Mouse (Mus musculus) heart, embryonic 11.5 days (tissue): ENCODE measurements around the gene Slc5a4b. TPM values are rescaled to one million over a fixed set of nuclear protein-coding genes. Genes with fewer than 3 reads are reported as not detected.
A peak's percentile ranks its signal among the peaks of the same experiment; 100 is the strongest.

Experiments used
- ATAC-seq: fragments of 200-750 bp; cut with Nextera tagmentation; replicated peaks from 2 replicates; pipeline ENCODE4 v1.8.0; 2017; ENCODE audit warnings: moderate library complexity; ENCODE audit not compliant: insufficient number of reproducible peaks, low FRiP score, low TSS enrichment
- H3K27ac ChIP-seq: fragments of 300-500 bp; sonication (generic); 2 replicates; pipeline ENCODE4 v1.5.1; 2014; ENCODE audit warnings: mild to moderate bottlenecking, low read depth, low read length
- H3K27me3 ChIP-seq: fragments of 300-500 bp; sonication (generic); 2 replicates; pipeline ENCODE4 v1.6.1; 2014; ENCODE audit warnings: mild to moderate bottlenecking, low read length, mixed read lengths; ENCODE audit not compliant: control insufficient read depth, insufficient read depth
- H3K36me3 ChIP-seq: fragments of 300-500 bp; sonication (generic); 2 replicates; pipeline ENCODE4 v1.6.1; 2014; ENCODE audit warnings: mild to moderate bottlenecking, low read length, moderate library complexity, mixed read lengths; ENCODE audit not compliant: control insufficient read depth, insufficient read depth
- H3K4me1 ChIP-seq: fragments of 300-500 bp; sonication (generic); 2 replicates; pipeline ENCODE4 v1.6.1; 2014; ENCODE audit warnings: low read length; ENCODE audit not compliant: control insufficient read depth, insufficient read depth
- H3K4me2 ChIP-seq: fragments of 300-500 bp; sonication (generic); 2 replicates; pipeline ENCODE4 v1.6.1; 2014; ENCODE audit warnings: mild to moderate bottlenecking, moderate library complexity
- H3K4me3 ChIP-seq: fragments of 300-500 bp; sonication (generic); 2 replicates; pipeline ENCODE4 v1.5.1; 2014; ENCODE audit warnings: low read depth, low read length
- H3K9ac ChIP-seq: fragments of 300-500 bp; sonication (generic); 2 replicates; pipeline ENCODE4 v1.6.1; 2014; ENCODE audit warnings: mild to moderate bottlenecking, low read depth, low read length, moderate library complexity
- H3K9me3 ChIP-seq: fragments of 300-500 bp; sonication (generic); replicated peaks from 2 replicates; pipeline ENCODE4 v1.6.1; 2016; ENCODE audit warnings: low read length; ENCODE audit not compliant: control insufficient read depth
- WGBS: fragments of 180-500 bp; shearing (Covaris S2); extraction: QIAGEN DNeasy Blood & Tissue Kit; methylation state at CpG from one replicate; pipeline ENCODE4 v1.1.7; 2014; ENCODE audit not compliant: insufficient replicate concordance; 5-methylcytosine and 5-hydroxymethylcytosine counted together
- polyA plus RNA-seq: library from polyadenylated mRNA; unstranded; fragments of >200 nt; fragmentation: Nextera tagmentation; extraction: Ambion mirVana; gene quantifications from 2 replicates; pipeline ENCODE4 v1.2.1, GENCODE M21; 2014

Slc5a4b gene
- polyA plus RNA-seq, 1 experiment from 2014 or later, result not detected

DNA sequence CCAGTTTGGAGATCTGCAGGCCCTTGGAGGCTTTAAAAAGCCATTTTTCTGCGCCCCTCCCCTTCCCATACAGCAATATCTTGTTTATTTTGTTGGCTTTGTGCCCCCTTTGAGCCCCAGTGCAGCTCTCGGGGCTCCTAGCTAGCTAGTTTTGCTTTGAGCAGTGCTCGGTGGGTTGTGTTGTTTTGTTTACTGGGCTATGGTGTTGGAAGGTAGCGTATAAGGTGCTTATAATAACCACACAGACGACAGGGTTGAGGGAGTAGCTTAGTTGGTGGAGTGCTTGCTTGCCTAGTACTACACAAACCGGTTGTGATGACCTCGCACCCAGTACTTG lies 77.7 kb downstream of the Slc5a4b start:
- Histone ChIP-seq H3K4me3 (peak overlapping the region; percentile 93), H3K9me3 (no peaks in the 10 kb centered on the region), H3K36me3 (peaks cover 8% of the 10 kb centered on the region; the same call in 1 of the 2 replicates), H3K9ac (peak overlapping the region; percentile 98), H3K4me1 (0 out of 2 replicates have a peak, but pooled peaks cover 4% of the 10 kb centered on the region), H3K4me2 (peak overlapping the region; percentile 87), H3K27me3 (no peaks in the 10 kb centered on the region), H3K27ac (peak overlapping the region; percentile 75; the same call in 1 of the 2 replicates)
- 11% methylated on average over 7 of the region's 7 CpGs for WGBS
- ATAC-seq, result no peak

DNA sequence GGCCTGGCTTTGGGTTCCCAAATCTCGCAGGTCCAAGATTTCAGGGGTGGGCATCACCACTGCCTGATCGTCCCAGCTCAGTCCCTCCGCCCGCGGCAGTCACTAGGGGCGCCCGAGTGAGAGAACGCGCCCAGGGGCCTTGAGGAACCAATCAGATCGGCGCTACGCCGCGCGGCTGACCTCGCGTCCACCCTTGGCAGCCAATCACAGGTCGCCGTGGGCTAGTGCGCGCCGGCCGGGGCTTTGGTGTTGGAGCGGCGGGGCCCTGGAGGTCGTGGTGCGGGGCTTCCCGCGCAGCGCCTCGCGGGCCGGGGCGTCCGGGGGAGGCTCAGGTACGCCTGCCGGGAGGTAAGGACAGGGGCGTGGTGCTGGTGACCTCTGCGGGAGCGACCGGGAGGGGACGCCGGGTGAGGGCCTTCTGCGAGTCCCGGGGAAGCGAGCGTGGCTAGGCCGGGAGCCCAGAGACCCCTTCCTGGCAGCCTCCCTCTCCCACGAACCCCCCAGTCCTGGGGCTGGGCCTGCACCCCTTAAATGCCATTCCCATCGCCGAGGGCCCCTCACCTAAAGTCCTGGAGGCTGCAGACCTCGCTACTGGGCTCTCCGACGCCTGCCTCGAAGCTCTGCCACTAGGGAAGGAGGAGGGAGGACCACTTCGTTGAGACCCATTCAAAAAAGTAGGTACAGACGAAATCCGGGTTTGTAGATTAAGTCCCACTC lies 78.2 kb downstream of the Slc5a4b start, which contains the start of gene Zfp280b:
Zfp280b (plus strand) TSS at position 249 of the 717 bp plus-strand sequence.
- ATAC-seq, result peak; percentile 97
- H3K27me3 ChIP-seq, result no peaks in the 10 kb centered on the region
- WGBS, result under 1% methylated on average over 51 of the region's 58 CpGs
- peak within 1 kb of the TSS; percentile 98 for H3K9ac ChIP-seq
- H3K4me2 ChIP-seq, result peak within 1 kb of the TSS; percentile 87
- H3K4me1 ChIP-seq, result 0 out of 2 replicates have a peak, but pooled peaks cover 4% of the 10 kb centered on the region
- peak within 1 kb of the TSS; percentile 93 for H3K4me3 ChIP-seq
- H3K9me3 ChIP-seq, result no peaks in the 10 kb centered on the region
- H3K27ac ChIP-seq, result peak within 1 kb of the TSS; percentile 75
- H3K36me3 ChIP-seq, result peaks cover 6% of the 10 kb centered on the region; the same call in 1 of the 2 replicates

DNA sequence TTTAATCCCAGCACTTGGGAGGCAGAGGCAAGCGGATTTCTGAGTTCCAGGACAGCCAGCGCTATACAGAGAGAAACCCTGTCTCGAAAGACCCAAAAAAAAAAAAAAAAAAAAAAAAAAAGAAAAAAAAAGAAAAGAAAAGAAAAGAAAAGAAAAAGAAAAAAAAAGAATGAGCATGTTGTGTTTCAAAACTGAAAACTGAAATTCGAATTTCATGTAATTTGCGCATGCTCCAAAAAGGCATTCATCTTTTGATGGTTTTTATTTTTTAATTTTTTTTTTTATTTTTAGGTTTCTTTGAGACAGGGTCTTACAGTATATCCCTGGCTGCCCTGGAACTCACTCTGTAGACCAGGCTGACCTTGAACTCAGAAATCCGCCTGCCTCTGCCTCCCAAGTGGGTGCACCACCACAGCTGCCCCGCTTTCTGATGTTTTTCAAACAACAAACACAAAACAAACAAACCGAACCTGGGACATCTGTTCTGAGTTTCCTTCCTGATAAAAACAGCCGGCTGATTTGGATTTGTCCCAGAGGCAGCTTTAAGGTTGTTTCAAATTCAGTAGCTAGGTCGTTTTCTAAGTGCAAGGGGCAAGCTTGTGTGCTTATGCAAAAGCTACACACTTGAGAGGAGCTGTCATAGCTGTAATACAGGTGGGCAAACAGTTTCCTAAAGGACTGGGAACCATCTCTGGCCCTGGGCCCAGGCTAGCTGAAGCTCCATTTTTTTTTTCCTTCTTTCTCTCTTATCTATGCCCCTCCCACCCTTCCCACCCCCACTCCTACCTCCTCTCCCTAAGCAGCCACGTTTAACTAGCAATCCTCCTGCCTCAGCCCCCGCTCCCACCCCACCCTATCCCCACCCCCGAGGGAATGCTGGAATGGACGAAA lies 79.0 kb downstream of the Slc5a4b start:
- Histone ChIP-seq H3K4me3 (peak overlapping the region; percentile 93), H3K9ac (peak overlapping the region; percentile 98), H3K27me3 (no peaks in the 10 kb centered on the region), H3K4me1 (0 out of 2 replicates have a peak, but pooled peaks cover 4% of the 10 kb centered on the region), H3K9me3 (no peaks in the 10 kb centered on the region), H3K4me2 (peak overlapping the region; percentile 87), H3K27ac (peak overlapping the region; percentile 75), H3K36me3 (0 out of 2 replicates have a peak, but pooled peaks cover 4% of the 10 kb centered on the region)
- ATAC-seq, result peak; percentile 73
- WGBS, result 45% methylated on average over 14 of the region's 14 CpGs

DNA sequence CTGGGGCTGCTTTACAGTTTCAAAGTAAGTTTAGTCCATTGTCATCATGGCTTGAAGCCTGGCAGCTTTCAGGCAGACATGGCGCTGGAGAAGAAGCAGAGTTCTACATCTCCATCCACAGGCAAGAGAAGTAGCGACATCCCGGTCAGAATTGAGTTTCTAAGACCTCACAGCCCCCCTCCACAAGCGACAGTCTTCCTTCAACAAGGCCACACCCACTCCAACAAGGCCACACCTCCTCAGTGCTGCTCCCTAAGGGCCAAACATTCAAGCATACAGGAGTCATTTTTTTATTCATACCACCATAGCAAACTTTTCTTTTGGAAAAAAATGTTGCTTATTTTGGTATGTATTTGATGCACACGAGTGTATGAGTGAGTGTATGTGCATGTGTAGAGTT lies 80.3 kb downstream of the Slc5a4b start:
- H3K9me3 ChIP-seq, result no peaks in the 10 kb centered on the region
- H3K27ac ChIP-seq, result no peak overlapping the region
- WGBS, result 67% methylated on average over 5 of the region's 5 CpGs
- no peak overlapping the region for H3K9ac ChIP-seq
- ATAC-seq, result no peak
- H3K4me3 ChIP-seq, result no peak overlapping the region
- H3K36me3 ChIP-seq, result 0 out of 2 replicates have a peak, but pooled peaks cover 2% of the 10 kb centered on the region
- no peaks in the 10 kb centered on the region for H3K27me3 ChIP-seq
- H3K4me2 ChIP-seq, result no peak overlapping the region
- H3K4me1 ChIP-seq, result 0 out of 2 replicates have a peak, but pooled peaks cover 4% of the 10 kb centered on the region

DNA sequence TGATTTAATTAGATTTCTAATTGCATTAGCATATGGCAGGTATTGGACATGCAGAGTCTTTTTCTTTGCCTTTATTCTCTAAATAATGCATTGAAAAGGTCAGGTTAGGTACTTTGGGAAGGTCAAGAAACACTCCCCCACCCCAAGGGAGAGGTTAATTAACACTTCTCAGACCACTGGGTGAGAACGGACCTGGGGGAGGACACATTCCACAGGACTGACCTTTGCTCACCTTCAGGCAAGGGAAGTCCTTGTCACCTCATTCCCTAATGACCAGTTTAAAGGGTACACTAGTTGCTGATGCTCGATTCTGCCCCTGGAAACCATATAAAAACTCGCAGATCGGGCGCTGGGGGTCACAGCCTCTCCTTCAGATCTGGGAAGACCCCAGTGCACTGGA lies 81.5 kb downstream of the Slc5a4b start:
- Histone ChIP-seq H3K9me3 (peaks cover 5% of the 10 kb centered on the region; the same call in 1 of the 2 replicates), H3K27ac (no peak overlapping the region), H3K4me1 (0 out of 2 replicates have a peak, but pooled peaks cover 4% of the 10 kb centered on the region), H3K27me3 (no peaks in the 10 kb centered on the region), H3K4me2 (no peak overlapping the region), H3K36me3 (no peaks in the 10 kb centered on the region), H3K4me3 (no peak overlapping the region), H3K9ac (no peak overlapping the region)
- WGBS, result 74% methylated on average over 5 of the region's 5 CpGs
- no peak for ATAC-seq

DNA sequence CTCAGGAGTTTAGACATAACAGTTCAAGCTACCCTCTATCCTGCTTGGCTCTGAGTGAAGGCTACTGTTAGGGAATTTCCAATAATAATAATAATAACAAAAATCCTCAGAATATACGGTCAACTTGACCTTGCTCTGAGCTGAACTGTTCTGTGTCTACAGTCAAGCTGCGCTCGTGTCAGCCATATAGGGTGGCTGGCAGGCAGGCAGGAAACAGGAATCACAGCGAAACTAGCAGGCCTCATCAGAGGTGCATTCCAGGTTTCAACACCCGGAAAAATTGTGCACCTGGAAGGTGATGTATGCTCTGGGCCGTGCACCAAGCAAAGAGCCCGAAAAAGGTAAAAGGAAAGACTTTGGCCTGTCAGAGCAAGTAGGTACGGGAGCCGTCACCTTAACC lies 82.4 kb downstream of the Slc5a4b start:
- Histone ChIP-seq H3K9me3 (peaks cover 5% of the 10 kb centered on the region; the same call in 1 of the 2 replicates), H3K4me1 (0 out of 2 replicates have a peak, but pooled peaks cover 2% of the 10 kb centered on the region), H3K9ac (no peak overlapping the region), H3K4me2 (no peak overlapping the region; the same call in 1 of the 2 replicates), H3K4me3 (no peak overlapping the region), H3K27ac (no peak overlapping the region), H3K27me3 (no peaks in the 10 kb centered on the region), H3K36me3 (no peaks in the 10 kb centered on the region)
- ATAC-seq, result no peak
- 62% methylated on average over 9 of the region's 9 CpGs for WGBS

DNA sequence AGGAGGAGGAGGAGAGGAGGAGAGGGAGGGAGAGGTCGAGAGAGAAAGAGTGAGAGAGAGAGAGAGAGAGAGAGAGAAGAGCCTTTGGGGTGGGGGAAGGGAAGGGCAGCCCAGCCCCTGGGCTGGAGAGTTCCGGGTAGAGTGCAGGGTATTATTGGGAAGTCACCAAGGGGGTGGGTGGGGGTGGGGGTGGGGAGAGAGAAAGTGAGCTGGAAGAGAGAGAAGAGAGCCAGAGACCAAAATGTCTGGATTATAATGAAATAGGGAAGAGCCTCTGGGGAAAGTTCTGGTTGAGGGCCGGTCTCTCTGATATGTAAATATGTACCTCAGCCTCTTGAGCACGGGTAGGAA lies 82.8 kb downstream of the Slc5a4b start:
- H3K9ac ChIP-seq, result no peak overlapping the region
- no peak overlapping the region; the same call in 1 of the 2 replicates for H3K4me2 ChIP-seq
- H3K27ac ChIP-seq, result no peak overlapping the region
- H3K9me3 ChIP-seq, result peaks cover 5% of the 10 kb centered on the region; the same call in 1 of the 2 replicates
- no peaks in the 10 kb centered on the region for H3K36me3 ChIP-seq
- no peaks in the 10 kb centered on the region for H3K27me3 ChIP-seq
- no peak for ATAC-seq
- no peak overlapping the region for H3K4me3 ChIP-seq
- H3K4me1 ChIP-seq, result no peaks in the 10 kb centered on the region
- 16% methylated on average over 4 of the region's 4 CpGs for WGBS

DNA sequence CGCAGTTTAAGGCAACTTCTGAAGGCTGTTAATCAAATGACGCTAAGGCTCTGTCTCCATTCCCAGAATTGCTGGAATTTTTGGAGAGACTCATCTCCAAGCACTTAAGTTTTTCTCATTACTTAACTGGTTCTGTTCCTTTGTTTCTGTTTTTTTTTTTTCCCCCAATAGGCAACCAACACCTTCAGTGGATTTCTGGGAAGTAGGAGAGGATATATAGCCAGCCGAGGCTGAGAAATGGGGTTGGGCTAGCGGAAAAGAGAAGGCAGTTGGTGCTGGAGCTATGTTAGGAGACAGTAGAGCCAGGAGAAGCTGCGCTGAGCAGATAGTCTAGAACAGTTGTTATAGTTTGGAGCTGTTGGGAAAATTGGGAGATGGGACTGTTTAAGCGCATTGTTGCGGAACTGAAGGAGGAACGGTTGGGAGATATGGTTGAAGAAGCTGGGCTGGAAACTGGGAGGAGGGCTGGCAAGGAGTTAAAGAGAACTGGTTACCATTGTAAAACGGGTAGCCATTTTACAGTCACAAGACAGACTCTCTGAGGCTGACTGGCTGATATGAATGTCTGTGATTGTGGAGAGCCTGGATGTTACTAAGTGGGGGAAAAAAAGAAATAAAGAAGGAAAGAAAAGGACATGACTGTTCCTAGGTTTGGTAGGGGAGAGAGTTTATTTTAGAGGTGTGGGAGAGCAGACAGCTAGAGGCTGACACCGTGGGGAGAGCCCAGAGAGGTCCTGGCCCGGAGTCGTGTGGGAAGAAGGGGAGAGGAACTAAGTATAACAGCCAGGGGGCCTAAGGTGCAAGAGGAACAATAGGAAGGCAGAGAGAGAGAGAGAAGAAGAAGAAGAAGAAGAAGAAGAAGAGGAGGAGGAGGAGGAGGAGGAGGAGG lies 83.4 kb downstream of the Slc5a4b start:
- Histone ChIP-seq H3K4me2 (no peak overlapping the region), H3K4me1 (no peaks in the 10 kb centered on the region), H3K36me3 (no peaks in the 10 kb centered on the region), H3K27me3 (no peaks in the 10 kb centered on the region), H3K27ac (no peak overlapping the region), H3K4me3 (no peak overlapping the region), H3K9me3 (peaks cover 5% of the 10 kb centered on the region; the same call in 1 of the 2 replicates), H3K9ac (no peak overlapping the region)
- ATAC-seq, result no peak
- 56% methylated on average over 12 of the region's 12 CpGs for WGBS
